Mouse (Mus musculus) neutrophil, adult 59 days (primary cell): ENCODE results near the gene Gpr149. TPM values are rescaled to one million over a fixed set of nuclear protein-coding genes. Genes with fewer than 3 reads are reported as not detected.

Source experiments
- total RNA-seq, 2 experiments: library from RNA; stranded (reverse); gene quantifications; 1 replicate in 1 of 2; 2 replicates in 1 of 2; pipeline ENCODE4 v1.2.4; 2023

The Gpr149 gene
- not detected for total RNA-seq

GRCm38 (mm10) chr3:62604973-62605372 lies at the start of gene Gpr149:
Gpr149 (minus strand) TSS chr3:62605140.

GRCm38 (mm10) chr3:62506488-62507205 lies 98.3 kb downstream of the Gpr149 start, which contains the start of gene Dhx36:
Dhx36 (minus strand) TSS chr3:62507004.

Other genes starting within 250 kb of the Gpr149 start
- 10 to 100 TPM; 22.5 to 24.7 TPM for gene Dhx36, start 98.1 kb downstream of the Gpr149 start, total RNA-seq